Comparison of ENCODE assay signal across 18 mouse cellular contexts in the genomic region with DNA sequence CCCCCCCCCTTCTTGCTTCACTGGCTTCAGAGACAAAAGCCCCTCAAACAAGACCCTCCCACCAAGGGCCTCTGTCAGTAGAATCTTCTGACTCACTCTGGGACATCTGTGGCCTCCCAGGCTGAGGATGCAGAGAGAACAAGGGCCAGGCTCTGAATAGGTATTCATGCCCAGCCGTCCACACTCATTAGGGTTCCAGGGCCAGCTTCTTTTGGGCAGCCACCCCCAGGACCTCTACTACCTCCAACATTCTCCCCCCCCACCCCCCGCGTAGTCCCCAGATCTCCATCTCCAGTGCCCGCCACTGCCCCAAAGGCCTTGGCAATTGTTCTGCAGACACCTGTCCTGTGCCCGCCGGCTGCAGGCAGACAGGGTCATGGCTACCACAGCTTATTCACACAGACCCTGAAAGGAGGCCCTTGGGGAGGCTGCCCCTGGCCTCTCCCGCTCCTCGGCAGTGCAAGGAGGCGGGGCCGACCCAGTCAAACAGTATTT. TPM values are rescaled to one million over a fixed set of nuclear protein-coding genes. Genes with fewer than 3 reads are reported as not detected.
DNase-seq lines count a peak whose midpoint lies in the region; ATAC-seq and TF ChIP-seq lines count a peak whose summit lies in the region.
"Had no signal": no experiment of that assay in that cellular context is flagged by ENCODE, and none has a peak within 500 bp of the region (broad histone marks: within the 10 kb centered on the region; RNA-seq: fewer than 3 reads in every experiment).

No protein-coding gene starts in this region.

- no peak for TF ChIP-seq POLR2A in heart, adult 2 months (IDR thresholded peaks at IDR 0.05; ENCODE audit: insufficient read depth, low read depth, low read length)

- no peaks in the 10 kb centered on the region for H3K36me3 ChIP-seq in forebrain, embryonic 15.5 days
- H3K36me3 ChIP-seq in neural tube, embryonic 13.5 days: no peaks in the 10 kb centered on the region
- no peaks in the 10 kb centered on the region for H3K36me3 ChIP-seq in heart, adult 2 months (ENCODE audit: control insufficient read depth, insufficient read depth, low read length)
- H3K36me3 ChIP-seq: limb, embryonic 10.5 days; liver, embryonic 15.5 days had no signal

- TF ChIP-seq EP300 in heart, adult 2 months (IDR thresholded peaks at IDR 0.05; ENCODE audit: insufficient read depth, low read depth, low read length): no peak

- intact Hi-C loops in heart, adult 2 months (cut with DNase I): no loop called here

- peak; percentile 39; the same call in 1 of the 2 replicates for ATAC-seq in forebrain, embryonic 15.5 days (replicated peaks)
- peak; percentile 68 for ATAC-seq in neural tube, embryonic 13.5 days (ENCODE audit: low read depth)
- no peak for ATAC-seq in megakaryocyte, adult 5-6 weeks (ENCODE audit: poor library complexity, severe bottlenecking)

- no peaks in the 10 kb centered on the region for H3K27me3 ChIP-seq in forebrain, embryonic 15.5 days
- no peaks in the 10 kb centered on the region for H3K27me3 ChIP-seq in neural tube, embryonic 13.5 days
- H3K27me3 ChIP-seq in heart, adult 2 months (ENCODE audit: control insufficient read depth, insufficient read depth, low read length): no peaks in the 10 kb centered on the region

- H3K4me3 ChIP-seq in forebrain, embryonic 15.5 days: no peak overlapping the region
- H3K4me3 ChIP-seq in neural tube, embryonic 13.5 days: no peak overlapping the region
- H3K4me3 ChIP-seq in heart, adult 2 months: no peak overlapping the region
- H3K4me3 ChIP-seq: limb, embryonic 10.5 days; liver, embryonic 15.5 days had no signal

- no peak overlapping the region for H3K9ac ChIP-seq in forebrain, embryonic 15.5 days (replicated peaks)
- H3K9ac ChIP-seq in neural tube, embryonic 13.5 days: no peak overlapping the region
- H3K9ac ChIP-seq in heart, adult 2 months (ENCODE audit: low read depth, low read length): no peak overlapping the region
- H3K9ac ChIP-seq: liver, embryonic 15.5 days had no signal

- H3K9me3 ChIP-seq in forebrain, embryonic 15.5 days: no peaks in the 10 kb centered on the region
- H3K9me3 ChIP-seq in neural tube, embryonic 13.5 days: no peaks in the 10 kb centered on the region
- H3K9me3 ChIP-seq: limb, embryonic 10.5 days; liver, embryonic 15.5 days had no signal

- no peak overlapping the region for H3K4me2 ChIP-seq in forebrain, embryonic 15.5 days (replicated peaks)
- peak overlapping the region; percentile 18; the same call in 1 of the 2 replicates for H3K4me2 ChIP-seq in neural tube, embryonic 13.5 days
- H3K4me2 ChIP-seq: liver, embryonic 15.5 days had no signal

- WGBS in forebrain, embryonic 15.5 days: 3% methylated on average over 10 of the region's 10 CpGs
- 10% methylated on average over 10 of the region's 10 CpGs for WGBS in neural tube, embryonic 13.5 days
- 67% methylated on average over 10 of the region's 10 CpGs for WGBS in heart, adult 2 months

- peak overlapping the region; percentile 69 for H3K27ac ChIP-seq in forebrain, embryonic 15.5 days (replicated peaks)
- peak overlapping the region; percentile 59 for H3K27ac ChIP-seq in neural tube, embryonic 13.5 days (replicated peaks)
- H3K27ac ChIP-seq in heart, adult 2 months: no peak overlapping the region
- H3K27ac ChIP-seq: limb, embryonic 10.5 days; liver, embryonic 15.5 days had no signal

- H3K79me2 ChIP-seq in heart, adult 2 months (replicated peaks; ENCODE audit: control insufficient read depth, insufficient read depth, low read length): no peaks in the 10 kb centered on the region

- no peak for TF ChIP-seq CTCF in heart, adult 2 months (IDR thresholded peaks at IDR 0.05)

- peaks cover 51% of the 10 kb centered on the region for H3K4me1 ChIP-seq in forebrain, embryonic 15.5 days
- H3K4me1 ChIP-seq in neural tube, embryonic 13.5 days (replicated peaks): peaks cover 40% of the 10 kb centered on the region
- no peaks in the 10 kb centered on the region for H3K4me1 ChIP-seq in heart, adult 2 months (ENCODE audit: control insufficient read depth, insufficient read depth, low read length)
- H3K4me1 ChIP-seq: liver, embryonic 15.5 days had no signal

- peak; percentile 61 for DNase-seq in heart, adult 11 months
- DNase-seq in heart, adult 8-10 months (ENCODE audit: low spot score): no peak
- peak; percentile 64 for DNase-seq in mesoderm, embryonic 11.5 days (ENCODE audit: low read depth, low spot score)
- no peak for DNase-seq in heart, adult 2 months
- no peak for DNase-seq in frontal cortex, postnatal 10 days (ENCODE audit: low spot score in 2 of 2)
- DNase-seq: adrenal gland, adult 2 months; heart, postnatal 36 days; kidney, adult 18-20 months; lung, postnatal 36 days; thymus, postnatal 14 days had no signal

RNA-seq across cellular contexts. Expression of gene 7530416G11Rik, which starts 5.0 kb away (rescaled TPM):
- total RNA-seq in heart, adult 8-10 months (2022): not detected
- 0.14 TPM in 1 of 2 replicates, not detected in the other for polyA plus RNA-seq in forebrain, embryonic 15.5 days (2015; fragmentation: Nextera tagmentation; extraction: Ambion mirVana)
- polyA plus RNA-seq in neural tube, embryonic 13.5 days (2015; fragmentation: Nextera tagmentation; extraction: Ambion mirVana): not detected in 2 replicates
- total RNA-seq in heart, adult 2 months (2021): not detected
- polyA plus RNA-seq in heart, adult 2 months (2012; rRNA removed): not detected in 2 replicates
- not detected in 2 replicates for total RNA-seq in megakaryocyte, adult 5-6 weeks (2015)
- total RNA-seq in megakaryocyte, adult 5-6 weeks (2017): not detected in 2 replicates
- total RNA-seq: adrenal gland, adult 2 months; granulocyte monocyte progenitor cell, adult 5-6 weeks; heart, postnatal 36 days had no signal
- polyA plus RNA-seq: adrenal gland, adult 2 months; cortical plate, adult 2 months; frontal cortex, adult 2 months; limb, embryonic 10.5 days; liver, embryonic 15.5 days had no signal

Comparison
In these comparisons a context has a peak if more than half of its experiments do, and no peak if none do; other contexts are left out.
1. DNase-seq: peak in heart, adult 11 months (single experiment) and mesoderm, embryonic 11.5 days (single experiment); none in heart, adult 8-10 months (single experiment), heart, adult 2 months (0 of 2) and frontal cortex, postnatal 10 days (0 of 2).